Mouse (Mus musculus): ENCODE results near the gene Lrba. TPM values are rescaled to one million over a fixed set of nuclear protein-coding genes. Genes with fewer than 3 reads are reported as not detected.

The Lrba gene
- total RNA-seq (2021): 10 to 100 TPM; 32.7 to 34.9 TPM
- long read RNA-seq, experiment 1, partial matches to known transcripts: 1 of 3 reads
- long read RNA-seq, experiment 1, other reads (novel, unspliced or antisense): 2 of 3 reads
- long read RNA-seq, experiment 2, partial matches to known transcripts: 3 of 7 reads
- long read RNA-seq, experiment 2, other reads (novel, unspliced or antisense): 4 of 7 reads

GRCm38 (mm10) chr3:86224564-86225421 lies at the start of gene Lrba:
TSS of gene Lrba (plus strand) at chr3:86224680.
- peak; percentile 75 to 80 for DNase-seq (ENCODE audit: low spot score in 2 of 2)

- no peak for DNase-seq (ENCODE audit: low spot score in 2 of 2)
Observed at GRCm38 (mm10) chr3:86179714-86180113, 44.8 kb upstream of the Lrba start.

GRCm38 (mm10) chr3:86181107-86181506 lies 43.4 kb upstream of the Lrba start:
- no peak for DNase-seq (ENCODE audit: low spot score in 2 of 2)

- DNase-seq (ENCODE audit: low spot score in 2 of 2): no peak
Observed at GRCm38 (mm10) chr3:86184546-86184945, 39.9 kb upstream of the Lrba start.

- no peak for DNase-seq (ENCODE audit: low spot score in 2 of 2)
Observed at GRCm38 (mm10) chr3:86187736-86188389, 36.6 kb upstream of the Lrba start.

- no peak for DNase-seq (ENCODE audit: low spot score in 2 of 2)
Observed at GRCm38 (mm10) chr3:86195981-86196380, 28.5 kb upstream of the Lrba start.

GRCm38 (mm10) chr3:86196471-86196870 lies 28.0 kb upstream of the Lrba start:
- no peak for DNase-seq (ENCODE audit: low spot score in 2 of 2)

GRCm38 (mm10) chr3:86201645-86202175 lies 22.8 kb upstream of the Lrba start:
- peak in 1 of 2 experiments; percentile 5 for DNase-seq (ENCODE audit: low spot score in 2 of 2)

GRCm38 (mm10) chr3:86202449-86202848 lies 22.0 kb upstream of the Lrba start:
- DNase-seq (ENCODE audit: low spot score in 2 of 2): no peak

GRCm38 (mm10) chr3:86204608-86205358 lies 19.7 kb upstream of the Lrba start:
- no peak for DNase-seq (ENCODE audit: low spot score in 2 of 2)

- no peak for DNase-seq (ENCODE audit: low spot score in 2 of 2)
Observed at GRCm38 (mm10) chr3:86206556-86206955, 17.9 kb upstream of the Lrba start.

GRCm38 (mm10) chr3:86210267-86210939 lies 14.1 kb upstream of the Lrba start:
- DNase-seq (ENCODE audit: low spot score in 2 of 2): no peak

- no peak for DNase-seq (ENCODE audit: low spot score in 2 of 2)
Observed at GRCm38 (mm10) chr3:86210959-86211358, 13.5 kb upstream of the Lrba start.

- no peak for DNase-seq (ENCODE audit: low spot score in 2 of 2)
Observed at GRCm38 (mm10) chr3:86214248-86214647, 10.2 kb upstream of the Lrba start.

- peak; percentile 80 to 81 for DNase-seq (ENCODE audit: low spot score in 2 of 2)
Observed at GRCm38 (mm10) chr3:86223634-86224313, 706 bp upstream of the Lrba start.

GRCm38 (mm10) chr3:86224314-86224563 lies 241 bp upstream of the Lrba start:
- DNase-seq (ENCODE audit: low spot score in 2 of 2): no peak

GRCm38 (mm10) chr3:86231532-86232086 lies 7.1 kb downstream of the Lrba start:
- no peak for DNase-seq (ENCODE audit: low spot score in 2 of 2)

GRCm38 (mm10) chr3:86247193-86247592 lies 22.7 kb downstream of the Lrba start:
- no peak for DNase-seq (ENCODE audit: low spot score in 2 of 2)

- DNase-seq (ENCODE audit: low spot score in 2 of 2): no peak
Observed at GRCm38 (mm10) chr3:86251212-86251611, 26.7 kb downstream of the Lrba start.

GRCm38 (mm10) chr3:86252588-86252987 lies 28.1 kb downstream of the Lrba start:
- DNase-seq (ENCODE audit: low spot score in 2 of 2): no peak
